Mouse (Mus musculus) cerebellum, adult 2 months (tissue): Measurements from ENCODE around the gene Cnbd2.

Source experiments
- CTCF ChIP-seq: fragments of 200-500 bp; IDR thresholded peaks from 2 replicates; pipeline ENCODE4 v1.5.1; 2011; ENCODE audit warnings: low read depth, mild to moderate bottlenecking, control low read depth, low read length, moderate library complexity, borderline replicate concordance; ENCODE audit not compliant: insufficient read depth
- POLR2A ChIP-seq: fragments of 200-500 bp; IDR thresholded peaks from 2 replicates; pipeline ENCODE4 v1.6.1; 2011; ENCODE audit warnings: low read length, control low read depth, borderline replicate concordance; ENCODE audit not compliant: insufficient read depth

- TF ChIP-seq CTCF (peak; percentile 85), POLR2A (no peak)
Observed at GRCm38 (mm10) chr2:156278226-156279017, 33.7 kb upstream of the Cnbd2 start.
